ENCODE assay signal across 9 mouse cellular contexts in the genomic region with DNA sequence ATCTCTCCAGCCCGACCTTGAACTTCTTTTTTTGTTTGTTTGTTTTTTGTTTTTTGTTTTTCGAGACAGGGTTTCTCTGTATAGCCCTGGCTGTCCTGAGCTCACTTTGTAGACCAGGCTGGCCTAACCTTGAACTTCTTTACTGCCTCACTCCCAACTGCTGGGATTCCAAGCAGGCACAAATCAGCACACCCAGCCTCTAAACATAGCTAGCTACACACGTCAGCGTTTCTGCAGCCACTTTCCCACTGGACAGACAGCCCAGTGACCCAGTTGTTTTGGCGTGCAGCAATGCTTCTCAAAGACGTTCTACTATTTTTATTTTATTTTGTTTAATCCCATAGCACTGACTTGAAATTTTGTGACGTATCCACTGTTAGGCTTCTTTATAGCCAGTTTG. TPM values are rescaled to one million over a fixed set of nuclear protein-coding genes. Genes with fewer than 3 reads are reported as not detected.
A peak's percentile ranks its signal among the peaks of the same experiment; 100 is the strongest.
DNase-seq lines count a peak whose midpoint lies in the region; ATAC-seq lines count a peak whose summit lies in the region.
"Had no signal": no experiment of that assay in that cellular context is flagged by ENCODE, and none has a peak within 500 bp of the region (broad histone marks: within the 10 kb centered on the region; RNA-seq: fewer than 3 reads in every experiment).

No protein-coding gene starts in this region.

- H3K4me1 ChIP-seq in kidney, embryonic 15.5 days: peaks cover 16% of the 10 kb centered on the region
- H3K4me1 ChIP-seq in limb, embryonic 15.5 days: peaks cover 20% of the 10 kb centered on the region

- no peak for ATAC-seq in kidney, embryonic 15.5 days (replicated peaks; ENCODE audit: low FRiP score)
- no peak for ATAC-seq in limb, embryonic 15.5 days (ENCODE audit: insufficient number of reproducible peaks, low FRiP score, low TSS enrichment, low read depth)
- ATAC-seq: Patski had no signal

- no peak overlapping the region for H3K4me2 ChIP-seq in kidney, embryonic 15.5 days
- peak overlapping the region; percentile 79; the same call in 1 of the 2 replicates for H3K4me2 ChIP-seq in limb, embryonic 15.5 days

- no peak overlapping the region for H3K4me3 ChIP-seq in kidney, embryonic 15.5 days (replicated peaks)
- H3K4me3 ChIP-seq in limb, embryonic 15.5 days: peak overlapping the region; percentile 81; the same call in 1 of the 2 replicates

- no peak overlapping the region for H3K9ac ChIP-seq in kidney, embryonic 15.5 days
- no peak overlapping the region; the same call in 1 of the 2 replicates for H3K9ac ChIP-seq in limb, embryonic 15.5 days

- no peak for DNase-seq in kidney, adult 18-20 months
- DNase-seq in brain, adult 2 months (ENCODE audit: low read depth, low spot score): peak; percentile 13
- peak; percentile 22 for DNase-seq in heart, adult 8-10 months (ENCODE audit: low spot score)
- DNase-seq in cerebellum, adult 18-20 months: no peak
- DNase-seq in embryo, embryonic 10 days (ENCODE audit: low spot score): no peak
- DNase-seq: cerebellum, postnatal 25 days had no signal

- 83% methylated on average over 7 of the region's 7 CpGs for WGBS in kidney, embryonic 15.5 days
- WGBS in limb, embryonic 15.5 days: 54% methylated on average over 7 of the region's 7 CpGs

- H3K36me3 ChIP-seq in kidney, embryonic 15.5 days: no peaks in the 10 kb centered on the region
- no peaks in the 10 kb centered on the region for H3K36me3 ChIP-seq in limb, embryonic 15.5 days

- no peaks in the 10 kb centered on the region for H3K27me3 ChIP-seq in kidney, embryonic 15.5 days
- no peaks in the 10 kb centered on the region for H3K27me3 ChIP-seq in limb, embryonic 15.5 days
- H3K27me3 ChIP-seq: Patski had no signal

- H3K27ac ChIP-seq in kidney, embryonic 15.5 days: peak overlapping the region; percentile 90; the same call in 1 of the 2 replicates
- H3K27ac ChIP-seq in limb, embryonic 15.5 days: peak overlapping the region; percentile 93

- no peaks in the 10 kb centered on the region for H3K9me3 ChIP-seq in kidney, embryonic 15.5 days (replicated peaks)
- no peaks in the 10 kb centered on the region for H3K9me3 ChIP-seq in limb, embryonic 15.5 days

RNA-seq across cellular contexts. Expression of a gene that starts 1.1 kb away (rescaled TPM):
- polyA plus RNA-seq in kidney, embryonic 15.5 days (2015; fragmentation: Nextera tagmentation; extraction: Ambion mirVana): 23.8 and 25.2 TPM in 2 replicates
- 10 to 100 TPM; 14.4 to 20.9 (median 17.4) TPM for total RNA-seq in heart, adult 8-10 months (2022)
- polyA plus RNA-seq in limb, embryonic 15.5 days (2015; fragmentation: Nextera tagmentation; extraction: Ambion mirVana): 25.6 and 28.7 TPM in 2 replicates

RNA-seq across cellular contexts. Expression of a gene that starts 31.1 kb away (rescaled TPM):
- polyA plus RNA-seq in kidney, embryonic 15.5 days (2015; fragmentation: Nextera tagmentation; extraction: Ambion mirVana): 9.6 and 13.5 TPM in 2 replicates
- total RNA-seq in heart, adult 8-10 months (2022): 1 to 10 TPM; 2.5 to 3.8 (median 3.4) TPM
- 50.7 and 50.8 TPM in 2 replicates for polyA plus RNA-seq in limb, embryonic 15.5 days (2015; fragmentation: Nextera tagmentation; extraction: Ambion mirVana)

RNA-seq across cellular contexts. Expression of a gene that starts 40.6 kb away (rescaled TPM):
- 20.0 and 24.2 TPM in 2 replicates for polyA plus RNA-seq in kidney, embryonic 15.5 days (2015; fragmentation: Nextera tagmentation; extraction: Ambion mirVana)
- 1 to 10 TPM; 3.7 to 5.7 (median 5.2) TPM for total RNA-seq in heart, adult 8-10 months (2022)
- 30.8 and 38.0 TPM in 2 replicates for polyA plus RNA-seq in limb, embryonic 15.5 days (2015; fragmentation: Nextera tagmentation; extraction: Ambion mirVana)

RNA-seq across cellular contexts. Expression of a gene that starts 40.6 kb away (rescaled TPM):
- polyA plus RNA-seq in kidney, embryonic 15.5 days (2015; fragmentation: Nextera tagmentation; extraction: Ambion mirVana): 2.3 and 2.7 TPM in 2 replicates
- 1 to 10 TPM; 2.0 to 2.6 (median 2.5) TPM for total RNA-seq in heart, adult 8-10 months (2022)
- polyA plus RNA-seq in limb, embryonic 15.5 days (2015; fragmentation: Nextera tagmentation; extraction: Ambion mirVana): 4.6 and 4.9 TPM in 2 replicates

RNA-seq across cellular contexts. Expression of a gene that starts 45.8 kb away (rescaled TPM):
- polyA plus RNA-seq in kidney, embryonic 15.5 days (2015; fragmentation: Nextera tagmentation; extraction: Ambion mirVana): 0.12 and 0.13 TPM in 2 replicates
- 1 to 10 TPM; 3.3 to 5.0 (median 4.5) TPM for total RNA-seq in heart, adult 8-10 months (2022)
- polyA plus RNA-seq in limb, embryonic 15.5 days (2015; fragmentation: Nextera tagmentation; extraction: Ambion mirVana): 0.33 and 0.41 TPM in 2 replicates

Comparison
In these comparisons a context has a peak if more than half of its experiments do, and no peak if none do; other contexts are left out.
1. DNase-seq: peak in brain, adult 2 months (single experiment) and heart, adult 8-10 months (single experiment); none in kidney, adult 18-20 months (single experiment), cerebellum, adult 18-20 months (0 of 2) and embryo, embryonic 10 days (single experiment).